Mouse (Mus musculus) myocyte (in vitro differentiated cells): ENCODE measurements around the gene 2310007B03Rik. TPM values are rescaled to one million over a fixed set of nuclear protein-coding genes. Genes with fewer than 3 reads are reported as not detected.
A peak's percentile ranks its signal among the peaks of the same experiment; 100 is the strongest.

Source experiments
- H3K27me3 ChIP-seq: one replicate; pipeline ENCODE4 v1.6.1; 2011; ENCODE audit not compliant: control insufficient read depth, insufficient read depth, insufficient read length
- H3K36me3 ChIP-seq: one replicate; pipeline ENCODE4 v1.6.1; 2011; ENCODE audit not compliant: control insufficient read depth, insufficient read depth
- H3K4me2 ChIP-seq: one replicate; pipeline ENCODE4 v1.6.1; 2011; ENCODE audit warnings: low read depth, control low read depth
- H3K4me3 ChIP-seq: one replicate; pipeline ENCODE4 v1.5.1; 2011; ENCODE audit warnings: mild to moderate bottlenecking, control low read depth, moderate library complexity
- H3K79me2 ChIP-seq: one replicate; pipeline ENCODE4 v1.6.1; 2011; ENCODE audit not compliant: control insufficient read depth, insufficient read depth
- H3ac ChIP-seq: one replicate; pipeline ENCODE4 v1.6.1; 2011; ENCODE audit not compliant: control insufficient read depth, insufficient read length
- CEBPB ChIP-seq: IDR thresholded peaks from 2 replicates; pipeline ENCODE4 v1.6.1; 2011; ENCODE audit warnings: mild to moderate bottlenecking, moderate library complexity; ENCODE audit not compliant: poor library complexity, insufficient read depth, severe bottlenecking
- E2F4 ChIP-seq: IDR thresholded peaks from one replicate; pipeline ENCODE4 v1.6.1; 2011; ENCODE audit warnings: mild to moderate bottlenecking, control low read depth, moderate library complexity; ENCODE audit not compliant: insufficient read depth
- MAX ChIP-seq: IDR thresholded peaks from one replicate; pipeline ENCODE4 v1.6.1; 2011; ENCODE audit warnings: low read depth, mild to moderate bottlenecking, control low read depth
- MYOD1 ChIP-seq, 3 experiments: IDR thresholded peaks; one replicate each; pipeline ENCODE4 v1.6.1; 2011; ENCODE audit warnings: control low read depth in 2 of 3, low read depth in 2 of 3, mild to moderate bottlenecking in 2 of 3, moderate library complexity in 1 of 3; ENCODE audit not compliant: insufficient read length in 2 of 3, control insufficient read depth in 1 of 3
- MYOG ChIP-seq, 3 experiments: IDR thresholded peaks; one replicate each; pipeline ENCODE4 v1.6.1; 2011; ENCODE audit warnings: control low read depth in 2 of 3, low read depth in 2 of 3, mild to moderate bottlenecking in 2 of 3; ENCODE audit not compliant: insufficient read length in 2 of 3, control insufficient read depth in 1 of 3, insufficient read depth in 1 of 3
- POLR2A ChIP-seq: IDR thresholded peaks from one replicate; pipeline ENCODE4 v1.6.1; 2011; ENCODE audit warnings: low read depth, mild to moderate bottlenecking, control low read depth, moderate library complexity; ENCODE audit not compliant: insufficient read length
- POLR2AphosphoS2 ChIP-seq: IDR thresholded peaks from one replicate; pipeline ENCODE4 v1.6.1; 2011; ENCODE audit warnings: low read depth, control low read depth; ENCODE audit not compliant: insufficient read length
- REST ChIP-seq: IDR thresholded peaks from one replicate; pipeline ENCODE4 v1.6.1; 2011; ENCODE audit warnings: mild to moderate bottlenecking, control low read depth, moderate library complexity; ENCODE audit not compliant: insufficient read depth, insufficient read length
- SRF ChIP-seq: IDR thresholded peaks from one replicate; pipeline ENCODE4 v1.6.1; 2011; ENCODE audit warnings: low read depth; ENCODE audit not compliant: control insufficient read depth, insufficient read length
- TCF12 ChIP-seq: IDR thresholded peaks from one replicate; pipeline ENCODE4 v1.6.1; 2011; ENCODE audit warnings: mild to moderate bottlenecking, control low read depth; ENCODE audit not compliant: poor library complexity, insufficient read depth, severe bottlenecking
- TCF3 ChIP-seq: IDR thresholded peaks from one replicate; pipeline ENCODE4 v1.6.1; 2011; ENCODE audit warnings: low read depth, control low read depth; ENCODE audit not compliant: insufficient read length
- USF1 ChIP-seq: IDR thresholded peaks from one replicate; pipeline ENCODE4 v1.6.1; 2011; ENCODE audit warnings: low read depth, mild to moderate bottlenecking, control low read depth, moderate library complexity
- polyA plus RNA-seq: library from polyadenylated mRNA; unstranded; fragments of >200 nt; fragmentation: generic; extraction: Trizol; gene quantifications from one replicate; pipeline ENCODE4 v1.2.1, GENCODE M21; 2012; ENCODE audit warnings: missing spikeins

Gene 2310007B03Rik
- polyA plus RNA-seq, 1 experiment, result 0.06 TPM

DNA sequence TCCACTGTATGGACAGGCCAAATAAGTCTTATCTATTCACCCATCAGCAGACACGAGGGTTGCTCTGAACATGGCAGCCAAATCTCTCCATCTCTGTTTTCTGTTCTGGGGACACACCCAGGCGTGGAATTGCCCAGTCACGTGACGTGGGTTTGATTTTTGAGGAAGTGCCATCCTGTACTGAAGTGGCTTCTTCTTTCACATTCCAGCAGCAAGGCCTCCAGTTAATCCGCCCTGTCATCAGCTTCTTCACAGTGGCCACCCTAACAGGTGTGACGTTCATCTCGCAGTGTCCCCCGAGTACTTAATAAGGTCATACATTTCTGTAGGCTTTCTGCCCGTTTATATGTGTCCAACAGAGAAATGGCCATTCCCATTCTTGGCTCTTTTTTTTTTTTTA, 4.7 kb upstream of the 2310007B03Rik start:
- H3K79me2 ChIP-seq, result no peaks in the 10 kb centered on the region
- no peaks in the 10 kb centered on the region for H3K36me3 ChIP-seq
- H3K4me2 ChIP-seq, result peak overlapping the region; percentile 0
- H3K4me3 ChIP-seq, result no peak overlapping the region
- TF ChIP-seq MYOD1 (IDR thresholded peaks at IDR 0.05; ENCODE audit: control insufficient read depth in 1 of 3, insufficient read length in 2 of 3, low read depth in 2 of 3) (peak in 2 of 3 experiments; percentile 62 to 90), SRF (peak; percentile 28), TCF12 (peak; percentile 1), MYOG (IDR thresholded peaks at IDR 0.05; ENCODE audit: control insufficient read depth in 1 of 3, insufficient read depth in 1 of 3, insufficient read length in 2 of 3, low read depth in 2 of 3) (peak in 2 of 3 experiments; percentile 36 to 61), POLR2A (no peak), USF1 (peak; percentile 91)
- H3ac ChIP-seq, result no peak overlapping the region
- no peaks in the 10 kb centered on the region for H3K27me3 ChIP-seq

- H3K4me3 ChIP-seq, result no peak overlapping the region
- TF ChIP-seq REST (no peak), SRF (no peak), USF1 (no peak), MYOG (IDR thresholded peaks at IDR 0.05; ENCODE audit: control insufficient read depth in 1 of 3, insufficient read depth in 1 of 3, insufficient read length in 2 of 3, low read depth in 2 of 3) (no peak), MAX (no peak), CEBPB (no peak), POLR2A (no peak), TCF12 (no peak), POLR2AphosphoS2 (no peak), TCF3 (no peak), E2F4 (no peak), MYOD1 (IDR thresholded peaks at IDR 0.05; ENCODE audit: control insufficient read depth in 1 of 3, insufficient read length in 2 of 3, low read depth in 2 of 3) (no peak)
- no peaks in the 10 kb centered on the region for H3K36me3 ChIP-seq
- no peak overlapping the region for H3K4me2 ChIP-seq
- no peaks in the 10 kb centered on the region for H3K79me2 ChIP-seq
- no peak overlapping the region for H3ac ChIP-seq
- no peaks in the 10 kb centered on the region for H3K27me3 ChIP-seq
These were observed 1.8 kb upstream of the 2310007B03Rik start for GRCm38 (mm10) chr1:93162588-93162987.

DNA sequence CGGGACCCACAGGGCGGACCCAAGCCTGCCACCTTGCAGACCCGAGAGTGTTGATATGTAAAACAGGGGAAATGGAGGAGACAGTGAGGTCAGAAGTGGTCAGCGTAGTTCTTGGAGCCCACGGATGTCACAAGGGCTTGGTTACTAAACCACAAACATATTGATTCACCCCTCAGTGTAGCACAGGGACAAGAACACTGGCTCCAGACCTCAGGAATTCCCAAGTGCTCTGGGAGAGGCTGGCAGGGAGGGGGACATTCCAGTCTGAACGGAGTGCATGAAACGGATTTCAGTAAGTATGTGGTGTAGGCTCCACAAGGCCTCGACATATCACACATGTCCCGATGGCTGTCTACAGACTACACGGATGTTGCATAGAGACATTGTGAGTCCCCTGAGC, 1.2 kb upstream of the 2310007B03Rik start:
- H3K79me2 ChIP-seq, result no peaks in the 10 kb centered on the region
- TF ChIP-seq MAX, result no peak
- no peak for TF ChIP-seq USF1
- no peak for TF ChIP-seq POLR2A
- TF ChIP-seq POLR2AphosphoS2, result no peak
- TF ChIP-seq SRF, result no peak
- no peak for TF ChIP-seq REST
- no peak for TF ChIP-seq MYOD1 (IDR thresholded peaks at IDR 0.05; ENCODE audit: control insufficient read depth in 1 of 3, insufficient read length in 2 of 3, low read depth in 2 of 3)
- TF ChIP-seq E2F4, result no peak
- no peak for TF ChIP-seq TCF3
- TF ChIP-seq MYOG (IDR thresholded peaks at IDR 0.05; ENCODE audit: control insufficient read depth in 1 of 3, insufficient read depth in 1 of 3, insufficient read length in 2 of 3, low read depth in 2 of 3), result no peak
- no peak for TF ChIP-seq TCF12
- no peak for TF ChIP-seq CEBPB
- H3K4me2 ChIP-seq, result peak overlapping the region; percentile 20
- no peaks in the 10 kb centered on the region for H3K36me3 ChIP-seq
- H3ac ChIP-seq, result no peak overlapping the region
- no peak overlapping the region for H3K4me3 ChIP-seq
- H3K27me3 ChIP-seq, result no peaks in the 10 kb centered on the region

DNA sequence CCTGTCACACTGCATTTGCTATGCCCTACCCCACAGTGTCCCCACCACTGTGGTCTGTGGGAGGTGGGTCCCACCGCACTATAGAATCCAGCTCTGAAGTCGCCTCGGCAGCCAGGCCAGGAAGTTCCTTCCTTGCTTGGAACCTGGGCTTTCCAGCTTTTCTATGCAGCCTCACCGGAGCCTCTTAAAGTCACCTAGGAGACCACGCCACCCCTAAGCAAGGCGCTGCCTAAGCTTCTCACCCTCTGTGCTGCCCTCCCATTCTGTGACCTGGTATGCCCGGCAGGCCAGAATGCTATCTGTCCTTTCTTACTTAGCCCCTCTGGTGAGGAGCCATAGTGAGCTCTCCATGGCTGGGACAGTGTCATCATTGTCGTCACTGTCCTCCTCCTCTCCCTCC, 602 bp upstream of the 2310007B03Rik start:
- H3K4me3 ChIP-seq, result no peak overlapping the region
- no peaks in the 10 kb centered on the region for H3K27me3 ChIP-seq
- H3K79me2 ChIP-seq, result no peaks in the 10 kb centered on the region
- no peaks in the 10 kb centered on the region for H3K36me3 ChIP-seq
- H3ac ChIP-seq, result no peak overlapping the region
- TF ChIP-seq USF1 (no peak), TCF12 (no peak), SRF (no peak), MYOG (IDR thresholded peaks at IDR 0.05; ENCODE audit: control insufficient read depth in 1 of 3, insufficient read depth in 1 of 3, insufficient read length in 2 of 3, low read depth in 2 of 3) (no peak), E2F4 (no peak), REST (no peak), MYOD1 (IDR thresholded peaks at IDR 0.05; ENCODE audit: control insufficient read depth in 1 of 3, insufficient read length in 2 of 3, low read depth in 2 of 3) (no peak), POLR2AphosphoS2 (no peak), TCF3 (no peak), MAX (no peak), POLR2A (no peak), CEBPB (no peak)
- no peak overlapping the region for H3K4me2 ChIP-seq
